ENCODE assay signal across 19 mouse cellular contexts in genomic region chrX:12346856-12347255, GRCm38 (mm10).
"Had no signal": no experiment of that assay in that cellular context is flagged by ENCODE, and none has a peak within 500 bp of the region (broad histone marks: within the 10 kb centered on the region; RNA-seq: fewer than 3 reads in every experiment).

No protein-coding gene starts in this region.

- H3K27ac ChIP-seq: kidney, postnatal 0 days; left cerebral cortex, adult 2 months; limb, embryonic 12.5 days; limb, embryonic 15.5 days; liver, embryonic 14.5 days; stomach, embryonic 15.5 days had no signal

- H3K4me1 ChIP-seq: limb, embryonic 12.5 days; limb, embryonic 15.5 days; stomach, embryonic 15.5 days had no signal

- H3K4me3 ChIP-seq: left cerebral cortex, adult 2 months; limb, embryonic 12.5 days; limb, embryonic 15.5 days; stomach, embryonic 15.5 days had no signal

- H3K27me3 ChIP-seq: limb, embryonic 15.5 days; stomach, embryonic 15.5 days had no signal

- H3K9me3 ChIP-seq: limb, embryonic 12.5 days; limb, embryonic 15.5 days; stomach, embryonic 15.5 days had no signal

- H3K9ac ChIP-seq: limb, embryonic 12.5 days; limb, embryonic 15.5 days; liver, embryonic 14.5 days; liver, postnatal 0 days; lung, embryonic 14.5 days; stomach, embryonic 15.5 days had no signal

- H3K36me3 ChIP-seq: limb, embryonic 12.5 days; limb, embryonic 15.5 days; stomach, embryonic 15.5 days had no signal

- ATAC-seq: liver, postnatal 0 days had no signal

- H3K4me2 ChIP-seq: limb, embryonic 12.5 days; limb, embryonic 15.5 days; liver, embryonic 11.5 days; lung, embryonic 14.5 days; midbrain, embryonic 11.5 days; stomach, embryonic 15.5 days had no signal

- DNase-seq: kidney, postnatal 25 days; layer of hippocampus, postnatal 36 days; liver, postnatal 0 days; lung, embryonic 14.5 days; lung, postnatal 10 days; lung, postnatal 36 days; midbrain, embryonic 14.5 days; right cerebral cortex, adult 18-20 months; right cerebral cortex, postnatal 14 days; spleen, adult 18-20 months; thymus, postnatal 25 days had no signal
